Comparison of ENCODE assay signal across 27 mouse cellular contexts in the genomic region with DNA sequence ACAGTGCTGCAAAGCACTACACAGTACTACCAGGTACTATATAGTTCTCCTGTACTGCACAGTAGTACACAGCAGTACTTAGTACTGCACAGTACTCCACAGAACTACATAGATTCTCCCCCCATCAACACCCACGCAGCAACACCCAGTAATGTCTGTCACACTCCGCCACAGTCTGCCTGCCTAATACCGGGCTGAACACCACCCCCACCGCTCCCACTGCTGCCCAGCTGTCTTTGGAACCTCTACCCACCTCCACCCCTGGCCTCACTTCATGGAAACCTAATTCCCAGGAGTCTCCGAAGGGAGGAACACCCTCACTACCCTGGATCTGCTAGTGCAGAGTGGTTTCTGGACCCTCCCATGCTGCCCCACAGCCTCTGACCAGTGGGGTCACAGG. TPM values are rescaled to one million over a fixed set of nuclear protein-coding genes. Genes with fewer than 3 reads are reported as not detected.
DNase-seq lines count a peak whose midpoint lies in the region; ATAC-seq and TF ChIP-seq lines count a peak whose summit lies in the region.
"Had no signal": no experiment of that assay in that cellular context is flagged by ENCODE, and none has a peak within 500 bp of the region (broad histone marks: within the 10 kb centered on the region; RNA-seq: fewer than 3 reads in every experiment).

No protein-coding gene starts in this region.

- no peak for TF ChIP-seq CTCF in midbrain, postnatal 0 days (IDR thresholded peaks at IDR 0.05)

- no peaks in the 10 kb centered on the region; the same call in 1 of the 2 replicates for H3K27me3 ChIP-seq in midbrain, embryonic 11.5 days (ENCODE audit: control insufficient read depth, insufficient read depth, low read length)
- peaks cover 5% of the 10 kb centered on the region; the same call in 1 of the 2 replicates for H3K27me3 ChIP-seq in midbrain, postnatal 0 days (ENCODE audit: insufficient read depth, low read length)
- H3K27me3 ChIP-seq in limb, embryonic 10.5 days (ENCODE audit: low read depth, poor library complexity, severe bottlenecking), result no peaks in the 10 kb centered on the region
- H3K27me3 ChIP-seq in limb, embryonic 15.5 days, result no peaks in the 10 kb centered on the region
- H3K27me3 ChIP-seq in heart, embryonic 12.5 days (replicated peaks), result 0 out of 2 replicates have a peak, but pooled peaks cover 3% of the 10 kb centered on the region
- H3K27me3 ChIP-seq: CH12.LX had no signal

- H3K9me3 ChIP-seq in midbrain, embryonic 11.5 days (ENCODE audit: control insufficient read depth, low read length), result no peaks in the 10 kb centered on the region; the same call in 1 of the 2 replicates
- H3K9me3 ChIP-seq in midbrain, postnatal 0 days (ENCODE audit: low read length), result no peaks in the 10 kb centered on the region
- H3K9me3 ChIP-seq in limb, embryonic 10.5 days (replicated peaks), result no peaks in the 10 kb centered on the region
- H3K9me3 ChIP-seq in limb, embryonic 15.5 days, result no peaks in the 10 kb centered on the region
- H3K9me3 ChIP-seq in heart, embryonic 12.5 days (replicated peaks), result no peaks in the 10 kb centered on the region
- H3K9me3 ChIP-seq: hindbrain, embryonic 13.5 days; kidney, embryonic 15.5 days had no signal

- ATAC-seq in frontal cortex, adult (ENCODE audit: low TSS enrichment), result peak; percentile 18; the same call in 1 of the 2 replicates
- ATAC-seq in midbrain, embryonic 11.5 days (ENCODE audit: low FRiP score), result no peak
- ATAC-seq in midbrain, postnatal 0 days (ENCODE audit: low FRiP score), result no peak
- ATAC-seq in limb, embryonic 15.5 days (ENCODE audit: insufficient number of reproducible peaks, low FRiP score, low TSS enrichment, low read depth), result no peak
- no peak for ATAC-seq in heart, embryonic 12.5 days (ENCODE audit: insufficient number of reproducible peaks, low FRiP score)
- no peak for ATAC-seq in erythroblast, adult 5-6 weeks (replicated peaks; ENCODE audit: low FRiP score, poor library complexity, severe bottlenecking)
- ATAC-seq: forebrain, embryonic 16.5 days had no signal

- H3K36me3 ChIP-seq in midbrain, embryonic 11.5 days (ENCODE audit: control insufficient read depth, insufficient read depth, low read length), result peaks cover 13% of the 10 kb centered on the region
- H3K36me3 ChIP-seq in midbrain, postnatal 0 days (ENCODE audit: insufficient read depth, low read length), result peaks cover 24% of the 10 kb centered on the region
- H3K36me3 ChIP-seq in limb, embryonic 10.5 days, result peaks cover 30% of the 10 kb centered on the region
- H3K36me3 ChIP-seq in limb, embryonic 15.5 days, result peaks cover 27% of the 10 kb centered on the region
- peaks cover 29% of the 10 kb centered on the region for H3K36me3 ChIP-seq in heart, embryonic 12.5 days

- no peak for DNase-seq in frontal cortex, postnatal 14 days (ENCODE audit: low spot score in 2 of 2)
- DNase-seq in midbrain, embryonic 11.5 days (ENCODE audit: low spot score, missing footprints), result peak; percentile 0
- DNase-seq in midbrain, postnatal 0 days (ENCODE audit: low spot score), result no peak
- DNase-seq in limb, embryonic 10.5 days (ENCODE audit: low spot score), result no peak
- DNase-seq: adrenal gland, adult 8-10 months; cerebellum, adult 9-11 months; gastrocnemius, postnatal 25 days; heart, adult 11 months; heart, postnatal 4 days; kidney, adult 11 months; kidney, postnatal 25 days; liver; lung, adult 2 months; lung, postnatal 10 days; retina, postnatal 1 day; spleen, adult 18-20 months; thymus, postnatal 14 days had no signal

- no peak overlapping the region for H3K4me2 ChIP-seq in midbrain, embryonic 11.5 days
- H3K4me2 ChIP-seq in midbrain, postnatal 0 days (ENCODE audit: low read depth, low read length, poor library complexity, severe bottlenecking), result no peak overlapping the region
- no peak overlapping the region for H3K4me2 ChIP-seq in limb, embryonic 15.5 days
- no peak overlapping the region for H3K4me2 ChIP-seq in heart, embryonic 12.5 days
- H3K4me2 ChIP-seq: heart, embryonic 11.5 days; hindbrain, embryonic 13.5 days; kidney, embryonic 15.5 days had no signal

- 95% methylated on average over 5 of the region's 5 CpGs for WGBS in midbrain, embryonic 11.5 days
- WGBS in midbrain, postnatal 0 days, result 89% methylated on average over 5 of the region's 5 CpGs
- WGBS in limb, embryonic 10.5 days, result 92% methylated on average over 5 of the region's 5 CpGs
- WGBS in limb, embryonic 15.5 days, result 73% methylated on average over 5 of the region's 5 CpGs
- WGBS in heart, embryonic 12.5 days, result 83% methylated on average over 5 of the region's 5 CpGs

- no peak overlapping the region for H3K9ac ChIP-seq in midbrain, embryonic 11.5 days (ENCODE audit: low read length)
- no peak overlapping the region for H3K9ac ChIP-seq in midbrain, postnatal 0 days (replicated peaks; ENCODE audit: low read length, poor library complexity, severe bottlenecking)
- no peak overlapping the region for H3K9ac ChIP-seq in limb, embryonic 15.5 days
- no peak overlapping the region for H3K9ac ChIP-seq in heart, embryonic 12.5 days
- H3K9ac ChIP-seq: hindbrain, embryonic 13.5 days; kidney, embryonic 15.5 days; liver, embryonic 14.5 days had no signal

- no peak overlapping the region for H3K27ac ChIP-seq in midbrain, embryonic 11.5 days (ENCODE audit: low read depth, low read length)
- no peak overlapping the region for H3K27ac ChIP-seq in midbrain, postnatal 0 days (ENCODE audit: low read depth, low read length)
- H3K27ac ChIP-seq in limb, embryonic 10.5 days, result peak overlapping the region; percentile 58; the same call in 1 of the 2 replicates
- peak overlapping the region; percentile 79 for H3K27ac ChIP-seq in limb, embryonic 15.5 days
- no peak overlapping the region for H3K27ac ChIP-seq in heart, embryonic 12.5 days (ENCODE audit: poor library complexity, severe bottlenecking)
- H3K27ac ChIP-seq: hindbrain, embryonic 13.5 days; kidney, embryonic 15.5 days; liver, embryonic 14.5 days had no signal

- H3K4me1 ChIP-seq in midbrain, embryonic 11.5 days (ENCODE audit: control insufficient read depth, insufficient read depth, low read length), result no peaks in the 10 kb centered on the region
- H3K4me1 ChIP-seq in midbrain, postnatal 0 days (ENCODE audit: insufficient read depth, low read length), result no peaks in the 10 kb centered on the region
- H3K4me1 ChIP-seq in limb, embryonic 10.5 days, result peaks cover 39% of the 10 kb centered on the region
- peaks cover 37% of the 10 kb centered on the region for H3K4me1 ChIP-seq in limb, embryonic 15.5 days
- H3K4me1 ChIP-seq in heart, embryonic 12.5 days (replicated peaks), result peaks cover 18% of the 10 kb centered on the region
- H3K4me1 ChIP-seq: hindbrain, embryonic 13.5 days had no signal

- H3K4me3 ChIP-seq in midbrain, embryonic 11.5 days (ENCODE audit: low read depth, low read length), result no peak overlapping the region
- H3K4me3 ChIP-seq in midbrain, postnatal 0 days (ENCODE audit: low read depth, low read length), result no peak overlapping the region
- no peak overlapping the region for H3K4me3 ChIP-seq in limb, embryonic 10.5 days
- no peak overlapping the region for H3K4me3 ChIP-seq in limb, embryonic 15.5 days
- H3K4me3 ChIP-seq in heart, embryonic 12.5 days, result no peak overlapping the region
- H3K4me3 ChIP-seq: hindbrain, embryonic 13.5 days; kidney, embryonic 15.5 days had no signal

RNA-seq across cellular contexts. Expression of a gene that starts 8.2 kb away (rescaled TPM):
- 117 and 121 TPM in 2 replicates for polyA plus RNA-seq in midbrain, embryonic 11.5 days (2014; fragmentation: Nextera tagmentation; extraction: Ambion mirVana)
- total RNA-seq in midbrain, postnatal 0 days (2014; rRNA removed), result 65.3 and 65.8 TPM in 2 replicates
- polyA plus RNA-seq in midbrain, postnatal 0 days (2015; fragmentation: Nextera tagmentation; extraction: Ambion mirVana), result 96.9 and 102 TPM in 2 replicates
- polyA plus RNA-seq in limb, embryonic 10.5 days (2016; fragmentation: Nextera tagmentation; extraction: Ambion mirVana), result 106 and 112 TPM in 2 replicates
- polyA plus RNA-seq in limb, embryonic 15.5 days (2015; fragmentation: Nextera tagmentation; extraction: Ambion mirVana), result 91.0 and 99.0 TPM in 2 replicates
- polyA plus RNA-seq in heart, embryonic 12.5 days (2016; fragmentation: Nextera tagmentation; extraction: Ambion mirVana), result 111 and 112 TPM in 2 replicates
- total RNA-seq in erythroblast, adult 5-6 weeks (2015; ENCODE audit: low replicate concordance), result 137 and 178 TPM in 2 replicates
- total RNA-seq in erythroblast, adult 5-6 weeks (2017; ENCODE audit: low replicate concordance), result 139 and 170 TPM in 2 replicates

RNA-seq across cellular contexts. Expression of a gene that starts 8.5 kb away (rescaled TPM):
- 49.6 and 55.2 TPM in 2 replicates for polyA plus RNA-seq in midbrain, embryonic 11.5 days (2014; fragmentation: Nextera tagmentation; extraction: Ambion mirVana)
- total RNA-seq in midbrain, postnatal 0 days (2014; rRNA removed), result 44.7 and 51.1 TPM in 2 replicates
- 24.8 and 26.5 TPM in 2 replicates for polyA plus RNA-seq in midbrain, postnatal 0 days (2015; fragmentation: Nextera tagmentation; extraction: Ambion mirVana)
- polyA plus RNA-seq in limb, embryonic 10.5 days (2016; fragmentation: Nextera tagmentation; extraction: Ambion mirVana), result 90.9 and 100 TPM in 2 replicates
- polyA plus RNA-seq in limb, embryonic 15.5 days (2015; fragmentation: Nextera tagmentation; extraction: Ambion mirVana), result 38.4 and 45.9 TPM in 2 replicates
- polyA plus RNA-seq in heart, embryonic 12.5 days (2016; fragmentation: Nextera tagmentation; extraction: Ambion mirVana), result 44.4 and 50.1 TPM in 2 replicates
- 4.0 and 6.1 TPM in 2 replicates for total RNA-seq in erythroblast, adult 5-6 weeks (2015; ENCODE audit: low replicate concordance)
- 13.8 and 23.1 TPM in 2 replicates for total RNA-seq in erythroblast, adult 5-6 weeks (2017; ENCODE audit: low replicate concordance)

RNA-seq across cellular contexts. Expression of a gene that starts 19.6 kb away (rescaled TPM):
- polyA plus RNA-seq in midbrain, embryonic 11.5 days (2014; fragmentation: Nextera tagmentation; extraction: Ambion mirVana), result 9.9 and 10.9 TPM in 2 replicates
- 9.5 and 10.1 TPM in 2 replicates for total RNA-seq in midbrain, postnatal 0 days (2014; rRNA removed)
- 5.9 and 6.3 TPM in 2 replicates for polyA plus RNA-seq in midbrain, postnatal 0 days (2015; fragmentation: Nextera tagmentation; extraction: Ambion mirVana)
- 159 and 218 TPM in 2 replicates for polyA plus RNA-seq in limb, embryonic 10.5 days (2016; fragmentation: Nextera tagmentation; extraction: Ambion mirVana)
- 202 and 204 TPM in 2 replicates for polyA plus RNA-seq in limb, embryonic 15.5 days (2015; fragmentation: Nextera tagmentation; extraction: Ambion mirVana)
- polyA plus RNA-seq in heart, embryonic 12.5 days (2016; fragmentation: Nextera tagmentation; extraction: Ambion mirVana), result 13.0 and 13.4 TPM in 2 replicates
- total RNA-seq in erythroblast, adult 5-6 weeks (2015; ENCODE audit: low replicate concordance), result 2.7 TPM in 1 of 2 replicates, not detected in the other
- total RNA-seq in erythroblast, adult 5-6 weeks (2017; ENCODE audit: low replicate concordance), result 1.1 TPM in 1 of 2 replicates, not detected in the other

RNA-seq across cellular contexts. Expression of a gene that starts 45.2 kb away (rescaled TPM):
- polyA plus RNA-seq in midbrain, embryonic 11.5 days (2014; fragmentation: Nextera tagmentation; extraction: Ambion mirVana), result 3.3 TPM in 2 replicates
- 11.5 and 15.4 TPM in 2 replicates for total RNA-seq in midbrain, postnatal 0 days (2014; rRNA removed)
- 8.7 and 9.0 TPM in 2 replicates for polyA plus RNA-seq in midbrain, postnatal 0 days (2015; fragmentation: Nextera tagmentation; extraction: Ambion mirVana)
- polyA plus RNA-seq in limb, embryonic 10.5 days (2016; fragmentation: Nextera tagmentation; extraction: Ambion mirVana), result 3.3 and 3.4 TPM in 2 replicates
- 9.0 and 9.3 TPM in 2 replicates for polyA plus RNA-seq in limb, embryonic 15.5 days (2015; fragmentation: Nextera tagmentation; extraction: Ambion mirVana)
- 6.1 and 6.9 TPM in 2 replicates for polyA plus RNA-seq in heart, embryonic 12.5 days (2016; fragmentation: Nextera tagmentation; extraction: Ambion mirVana)
- 1.3 TPM in 1 of 2 replicates, not detected in the other for total RNA-seq in erythroblast, adult 5-6 weeks (2015; ENCODE audit: low replicate concordance)
- 0.56 and 0.94 TPM in 2 replicates for total RNA-seq in erythroblast, adult 5-6 weeks (2017; ENCODE audit: low replicate concordance)

RNA-seq across cellular contexts. Expression of a gene that starts 51.7 kb away (rescaled TPM):
- 1.3 TPM in 2 replicates for polyA plus RNA-seq in midbrain, embryonic 11.5 days (2014; fragmentation: Nextera tagmentation; extraction: Ambion mirVana)
- 0.52 and 3.1 TPM in 2 replicates for total RNA-seq in midbrain, postnatal 0 days (2014; rRNA removed)
- 1.9 and 2.3 TPM in 2 replicates for polyA plus RNA-seq in midbrain, postnatal 0 days (2015; fragmentation: Nextera tagmentation; extraction: Ambion mirVana)
- polyA plus RNA-seq in limb, embryonic 10.5 days (2016; fragmentation: Nextera tagmentation; extraction: Ambion mirVana), result 0.60 and 0.80 TPM in 2 replicates
- polyA plus RNA-seq in limb, embryonic 15.5 days (2015; fragmentation: Nextera tagmentation; extraction: Ambion mirVana), result 5.5 and 8.3 TPM in 2 replicates
- polyA plus RNA-seq in heart, embryonic 12.5 days (2016; fragmentation: Nextera tagmentation; extraction: Ambion mirVana), result 0.51 and 0.72 TPM in 2 replicates
- total RNA-seq in erythroblast, adult 5-6 weeks (2015; ENCODE audit: low replicate concordance), result 85.1 and 133 TPM in 2 replicates
- 30.2 and 34.8 TPM in 2 replicates for total RNA-seq in erythroblast, adult 5-6 weeks (2017; ENCODE audit: low replicate concordance)

Comparison
In these comparisons a context has a peak if more than half of its experiments do, and no peak if none do; other contexts are left out.
1. H3K27ac ChIP-seq: peak in limb, embryonic 10.5 days (single experiment) and limb, embryonic 15.5 days (single experiment); none in midbrain, embryonic 11.5 days (single experiment), midbrain, postnatal 0 days (single experiment) and heart, embryonic 12.5 days (single experiment).
2. RNA of a gene that starts 19.6 kb away (polyA plus RNA-seq): 159 to 218 TPM in limb, embryonic 10.5 days and 202 to 204 TPM in limb, embryonic 15.5 days; 13.0 to 13.4 TPM in heart, embryonic 12.5 days, 9.9 to 10.9 TPM in midbrain, embryonic 11.5 days and 5.9 to 6.3 TPM in midbrain, postnatal 0 days; every median in the first group is over 10 times any median in the second.